8 mouse cellular contexts compared by ENCODE assay signal in the genomic region with DNA sequence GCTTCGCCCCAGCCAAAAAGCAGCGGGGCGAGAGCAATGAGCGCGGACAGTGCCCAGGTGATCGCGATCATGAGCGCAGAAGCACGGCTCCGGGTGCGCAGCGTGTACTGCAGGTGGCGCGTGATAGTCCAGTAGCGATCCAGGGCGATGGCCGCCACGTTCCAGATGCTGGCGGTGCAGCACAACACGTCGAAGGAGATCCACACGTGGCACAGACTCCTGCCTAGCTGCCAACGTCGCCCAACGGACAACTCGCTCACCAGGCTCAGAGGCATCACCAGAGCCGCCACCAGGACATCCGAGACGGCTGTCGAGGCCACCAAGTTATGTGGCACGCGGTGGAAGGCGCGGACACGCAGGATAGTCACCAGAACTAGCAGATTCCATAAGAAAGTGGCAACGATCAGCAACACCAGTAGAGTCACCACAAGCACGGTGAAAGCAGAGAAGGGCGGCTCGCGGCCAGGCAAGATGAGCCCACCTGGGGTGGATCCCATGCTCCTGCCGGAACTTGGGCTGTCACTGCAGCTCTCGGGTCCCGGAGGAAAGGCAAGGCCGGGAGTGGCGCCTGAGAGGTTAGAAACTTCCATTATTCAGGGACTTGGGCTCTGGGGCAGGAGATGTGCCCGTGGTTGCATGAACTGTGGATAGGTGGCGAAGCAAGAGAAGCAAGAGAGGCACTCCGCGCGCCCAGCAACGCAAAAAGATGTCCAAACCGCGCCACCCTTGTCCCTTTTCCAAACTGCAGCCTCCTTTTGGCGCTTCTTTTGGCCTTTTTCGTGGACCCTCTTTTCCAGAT. TPM values are rescaled to one million over a fixed set of nuclear protein-coding genes. Genes with fewer than 3 reads are reported as not detected.
DNase-seq lines count a peak whose midpoint lies in the region; ATAC-seq and TF ChIP-seq lines count a peak whose summit lies in the region.

No protein-coding gene starts in this region.

- peaks cover 20% of the 10 kb centered on the region for H3K27me3 ChIP-seq in heart, embryonic 11.5 days (ENCODE audit: control insufficient read depth, insufficient read depth, low read length)
- no peaks in the 10 kb centered on the region; the same call in 1 of the 2 replicates for H3K27me3 ChIP-seq in ES-Bruce4 (ENCODE audit: control insufficient read depth, insufficient read depth, low read length, poor library complexity, severe bottlenecking)
- H3K27me3 ChIP-seq in forebrain, embryonic 11.5 days (ENCODE audit: control insufficient read depth, insufficient read depth, low read length) = peaks cover 18% of the 10 kb centered on the region
- peaks cover 42% of the 10 kb centered on the region for H3K27me3 ChIP-seq in liver, embryonic 12.5 days (replicated peaks)

- no peak overlapping the region for H3K9ac ChIP-seq in heart, embryonic 11.5 days (ENCODE audit: low read depth, low read length)
- H3K9ac ChIP-seq in ES-Bruce4 (ENCODE audit: low read depth, poor library complexity, severe bottlenecking) = no peak overlapping the region
- H3K9ac ChIP-seq in forebrain, embryonic 11.5 days (ENCODE audit: low read length) = no peak overlapping the region
- H3K9ac ChIP-seq in liver, embryonic 12.5 days = no peak overlapping the region

- no peak overlapping the region for H3K27ac ChIP-seq in heart, embryonic 11.5 days (ENCODE audit: low read depth, low read length)
- H3K27ac ChIP-seq in ES-Bruce4 (ENCODE audit: insufficient read depth, low read length) = no peak overlapping the region
- no peak overlapping the region for H3K27ac ChIP-seq in forebrain, embryonic 11.5 days (ENCODE audit: low read depth, low read length)
- H3K27ac ChIP-seq in liver, embryonic 12.5 days = no peak overlapping the region

- 0 out of 2 replicates have a peak, but pooled peaks have one; percentile 29 for ATAC-seq in heart, embryonic 11.5 days (replicated peaks; ENCODE audit: insufficient number of reproducible peaks, low FRiP score, low TSS enrichment)
- ATAC-seq in forebrain, embryonic 11.5 days (replicated peaks; ENCODE audit: low FRiP score) = peak; percentile 45
- no peak for ATAC-seq in liver, embryonic 12.5 days

- no peak for DNase-seq in heart, postnatal 14 days
- peak; percentile 54 for DNase-seq in forebrain, embryonic 11.5 days (ENCODE audit: low spot score)
- DNase-seq in right cerebral cortex, postnatal 25 days = peak; percentile 31
- no peak for DNase-seq in natural killer cell, adult 2 months (ENCODE audit: low spot score in 2 of 2)
- no peak for DNase-seq in cerebellum, adult 9-10 months

- TF ChIP-seq CTCF in ES-Bruce4 (IDR thresholded peaks at IDR 0.05; ENCODE audit: low read depth, low read length) = no peak

- H3K36me3 ChIP-seq in heart, embryonic 11.5 days (ENCODE audit: control insufficient read depth, insufficient read depth, low read length) = no peaks in the 10 kb centered on the region
- H3K36me3 ChIP-seq in ES-Bruce4 (ENCODE audit: control insufficient read depth, insufficient read depth, low read length, poor library complexity, severe bottlenecking) = no peaks in the 10 kb centered on the region
- no peaks in the 10 kb centered on the region for H3K36me3 ChIP-seq in forebrain, embryonic 11.5 days (ENCODE audit: control insufficient read depth, insufficient read depth, low read length)
- no peaks in the 10 kb centered on the region for H3K36me3 ChIP-seq in liver, embryonic 12.5 days

- TF ChIP-seq EP300 in ES-Bruce4 (IDR thresholded peaks at IDR 0.05; ENCODE audit: insufficient read depth, low read depth, low read length) = no peak

- peak overlapping the region; percentile 67 for H3K4me2 ChIP-seq in heart, embryonic 11.5 days
- peak overlapping the region; percentile 64 for H3K4me2 ChIP-seq in forebrain, embryonic 11.5 days (ENCODE audit: low read depth, low read length, severe bottlenecking)
- H3K4me2 ChIP-seq in liver, embryonic 12.5 days = peak overlapping the region; percentile 48

- 11% methylated on average over 55 of the region's 55 CpGs for WGBS in heart, embryonic 11.5 days (ENCODE audit: insufficient replicate concordance)
- WGBS in forebrain, embryonic 11.5 days = 12% methylated on average over 55 of the region's 55 CpGs
- 11% methylated on average over 55 of the region's 55 CpGs for WGBS in liver, embryonic 12.5 days (ENCODE audit: insufficient replicate concordance)

- H3K4me3 ChIP-seq in heart, embryonic 11.5 days (ENCODE audit: low read depth, low read length) = peak overlapping the region; percentile 37
- peak overlapping the region; percentile 33 for H3K4me3 ChIP-seq in ES-Bruce4 (ENCODE audit: low read depth, low read length)
- H3K4me3 ChIP-seq in forebrain, embryonic 11.5 days (ENCODE audit: low read depth, low read length) = peak overlapping the region; percentile 21
- peak overlapping the region; percentile 17 for H3K4me3 ChIP-seq in liver, embryonic 12.5 days

- H3K4me1 ChIP-seq in heart, embryonic 11.5 days (ENCODE audit: control insufficient read depth, insufficient read depth, low read length) = peaks cover 8% of the 10 kb centered on the region
- H3K4me1 ChIP-seq in ES-Bruce4 (ENCODE audit: control insufficient read depth, insufficient read depth, low read length) = no peaks in the 10 kb centered on the region
- H3K4me1 ChIP-seq in forebrain, embryonic 11.5 days (replicated peaks; ENCODE audit: control insufficient read depth, insufficient read depth, low read length) = peaks cover 5% of the 10 kb centered on the region; the same call in 1 of the 2 replicates
- peaks cover 7% of the 10 kb centered on the region; the same call in 1 of the 2 replicates for H3K4me1 ChIP-seq in liver, embryonic 12.5 days

- TF ChIP-seq POLR2A in ES-Bruce4 (IDR thresholded peaks at IDR 0.05; ENCODE audit: insufficient read depth, low read length) = no peak

- no peaks in the 10 kb centered on the region for H3K9me3 ChIP-seq in heart, embryonic 11.5 days (replicated peaks; ENCODE audit: control insufficient read depth, low read length)
- H3K9me3 ChIP-seq in ES-Bruce4 (replicated peaks; ENCODE audit: control insufficient read depth, insufficient read depth, low read length, poor library complexity, severe bottlenecking) = no peaks in the 10 kb centered on the region
- no peaks in the 10 kb centered on the region for H3K9me3 ChIP-seq in forebrain, embryonic 11.5 days (ENCODE audit: control insufficient read depth, low read length)
- no peaks in the 10 kb centered on the region for H3K9me3 ChIP-seq in liver, embryonic 12.5 days (replicated peaks)

- intact Hi-C loops in heart, postnatal 14 days (cut with DNase I) = no loop called here

RNA-seq across cellular contexts. Expression of gene Htr5b, which starts 0.5 kb away (rescaled TPM):
- 0.11 and 0.26 TPM in 2 replicates for polyA plus RNA-seq in heart, embryonic 11.5 days (2014; fragmentation: Nextera tagmentation; extraction: Ambion mirVana)
- total RNA-seq in heart, postnatal 14 days (2021) = not detected
- not detected in 2 replicates for polyA plus RNA-seq in ES-Bruce4 (2011; ENCODE audit: insufficient read depth, insufficient read length, low read depth, missing spikeins)
- 0.19 and 0.44 TPM in 2 replicates for polyA plus RNA-seq in forebrain, embryonic 11.5 days (2014; fragmentation: Nextera tagmentation; extraction: Ambion mirVana)
- polyA plus RNA-seq in liver, embryonic 12.5 days (2016; fragmentation: Nextera tagmentation; extraction: Ambion mirVana) = 0.08 TPM in 1 of 2 replicates, not detected in the other

RNA-seq across cellular contexts. Expression of gene Ddx18, which starts 40.0 kb away (rescaled TPM):
- polyA plus RNA-seq in heart, embryonic 11.5 days (2014; fragmentation: Nextera tagmentation; extraction: Ambion mirVana) = 41.3 and 48.4 TPM in 2 replicates
- total RNA-seq in heart, postnatal 14 days (2021) = 10 to 100 TPM; 13.9 to 14.8 TPM
- polyA plus RNA-seq in ES-Bruce4 (2011; ENCODE audit: insufficient read depth, insufficient read length, low read depth, missing spikeins) = 128 and 137 TPM in 2 replicates
- polyA plus RNA-seq in forebrain, embryonic 11.5 days (2014; fragmentation: Nextera tagmentation; extraction: Ambion mirVana) = 69.3 and 79.7 TPM in 2 replicates
- polyA plus RNA-seq in liver, embryonic 12.5 days (2016; fragmentation: Nextera tagmentation; extraction: Ambion mirVana) = 62.0 and 62.1 TPM in 2 replicates

Comparison
In these comparisons a context has a peak if more than half of its experiments do, and no peak if none do; other contexts are left out.
1. DNase-seq: peak in forebrain, embryonic 11.5 days (single experiment) and right cerebral cortex, postnatal 25 days (single experiment); none in heart, postnatal 14 days (0 of 2), natural killer cell, adult 2 months (0 of 2) and cerebellum, adult 9-10 months (single experiment).
2. Peak in every context shown above with its lines, with median percentiles within 50 percentile points of each other: H3K4me2 ChIP-seq and H3K4me3 ChIP-seq.